Mouse (Mus musculus): ENCODE measurements at regions not wholly inside any gene's neighbourhood (a gene's known extent, or its start where the extent isn't known, plus 50 kb on each side); places are given as distances from the start of the nearest gene placed in this dataset.

DNA sequence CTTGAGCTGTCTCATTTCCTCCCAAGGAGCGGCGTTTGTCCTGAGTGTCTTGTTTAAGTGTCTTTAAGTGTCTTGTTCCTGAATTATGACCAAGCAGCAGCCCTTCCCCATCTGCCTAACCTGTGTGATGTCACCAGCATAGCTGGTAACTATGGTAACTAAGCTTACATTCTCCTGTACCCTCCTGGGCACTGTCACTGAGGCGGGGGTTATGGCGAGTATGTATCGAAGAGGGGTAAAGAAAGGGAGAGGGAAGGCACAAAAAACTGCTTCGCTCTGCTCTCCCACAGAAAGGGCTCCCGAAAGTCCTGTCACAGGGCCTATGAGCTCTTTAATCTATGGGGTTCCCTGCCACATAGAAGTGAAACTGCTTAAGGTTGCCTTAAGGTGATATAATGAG, 89.6 kb downstream of the Ppp4r2 start:
- DNase-seq (ENCODE audit: low read depth, low spot score): no peak

DNA sequence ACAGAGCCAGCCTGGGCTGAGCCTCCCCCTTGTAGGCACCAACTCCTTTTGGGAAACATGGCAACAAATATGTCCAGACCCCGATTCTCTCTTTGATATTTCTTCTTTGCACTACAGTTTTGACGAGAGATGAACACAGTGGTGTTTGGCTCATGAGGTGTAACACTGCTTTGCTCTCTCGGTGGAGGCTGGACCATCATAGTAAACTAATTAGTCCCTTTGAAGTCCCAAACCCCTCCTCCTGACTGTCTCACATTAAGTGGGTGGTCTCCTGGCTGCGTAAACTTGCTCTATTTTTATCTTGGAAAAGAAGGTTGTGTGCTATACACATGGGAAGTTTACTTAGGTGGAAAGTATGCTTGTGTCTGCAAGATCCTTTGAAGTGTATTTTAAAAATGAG, 90.3 kb downstream of the Ppp4r2 start:
- DNase-seq (ENCODE audit: low read depth, low spot score): no peak

DNA sequence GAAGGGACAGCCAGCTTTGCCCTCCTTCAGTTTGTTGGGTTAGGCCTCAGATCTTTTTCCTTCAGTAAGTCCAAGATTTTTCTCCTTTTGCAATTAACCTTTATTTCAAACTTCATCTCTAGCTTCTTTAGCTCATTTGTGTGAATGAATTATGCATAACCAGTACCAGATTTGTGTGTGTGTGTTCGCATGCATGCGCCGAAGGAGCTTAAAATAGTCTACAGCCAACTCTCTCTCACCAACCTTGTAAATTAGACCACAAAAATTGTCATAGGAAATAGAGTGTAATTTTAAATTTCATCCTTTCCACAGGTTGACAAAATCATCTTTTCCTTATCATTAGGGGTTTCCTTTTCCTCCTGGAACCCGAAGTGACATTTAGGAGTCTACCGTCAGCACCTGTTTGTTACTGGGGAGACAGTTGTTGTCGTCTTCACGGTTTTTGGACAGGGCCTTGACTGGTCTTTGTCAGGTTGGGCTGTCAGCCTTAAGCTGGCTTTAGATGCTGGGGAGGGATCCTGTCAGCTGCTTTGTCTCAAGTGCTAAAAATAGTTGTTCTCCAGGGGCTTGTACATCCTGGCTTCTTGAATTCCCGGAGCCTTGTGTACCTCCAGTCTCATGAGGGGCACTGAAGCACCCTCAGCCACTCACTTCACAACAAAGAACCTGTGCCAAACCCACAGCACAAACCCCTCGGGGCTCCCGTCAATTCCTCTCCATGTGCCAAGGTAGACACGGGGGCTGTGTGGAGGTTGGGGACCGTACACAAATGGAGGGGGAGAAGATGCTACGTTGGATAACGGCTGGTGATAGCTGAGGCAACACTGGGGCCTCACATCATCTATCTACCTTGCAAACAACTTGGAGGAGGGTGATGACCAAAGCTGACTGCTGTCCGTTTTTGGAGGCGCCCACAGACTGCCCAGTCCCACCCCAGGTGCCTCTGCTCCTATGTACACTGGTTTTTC, 95.7 kb downstream of the Ppp4r2 start:
- DNase-seq (ENCODE audit: low read depth, low spot score): no peak

DNA sequence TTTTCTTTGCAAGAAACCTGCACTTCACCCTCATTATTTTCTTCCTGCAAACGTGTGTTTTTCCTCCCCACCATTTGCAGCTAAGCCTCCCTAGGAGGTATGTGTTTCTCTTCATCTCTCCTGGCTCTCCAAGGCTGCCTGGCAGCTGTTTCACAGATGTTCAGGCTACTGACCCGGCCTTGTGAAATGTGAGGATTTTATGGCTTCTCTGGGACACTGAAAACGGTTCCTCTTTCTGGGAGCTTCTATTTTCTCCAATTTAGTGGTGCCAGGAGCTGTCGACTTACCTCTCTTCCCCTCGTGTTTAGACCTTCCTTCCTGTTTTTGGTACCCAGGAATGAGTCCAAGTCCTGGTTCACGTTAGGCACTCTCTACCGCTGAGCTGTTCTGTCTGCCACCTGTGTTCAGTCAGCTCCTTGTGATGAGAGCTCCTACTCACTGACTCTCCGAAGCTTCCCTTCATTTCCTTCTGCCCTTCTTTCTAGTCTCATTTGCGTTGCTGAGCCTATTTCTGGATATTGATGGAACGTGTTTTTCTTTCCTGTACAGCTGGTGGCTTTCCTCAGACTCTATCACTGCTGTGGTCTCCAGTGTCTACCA, 96.4 kb downstream of the Ppp4r2 start:
- peak; percentile 82 for DNase-seq (ENCODE audit: low read depth, low spot score)

DNA sequence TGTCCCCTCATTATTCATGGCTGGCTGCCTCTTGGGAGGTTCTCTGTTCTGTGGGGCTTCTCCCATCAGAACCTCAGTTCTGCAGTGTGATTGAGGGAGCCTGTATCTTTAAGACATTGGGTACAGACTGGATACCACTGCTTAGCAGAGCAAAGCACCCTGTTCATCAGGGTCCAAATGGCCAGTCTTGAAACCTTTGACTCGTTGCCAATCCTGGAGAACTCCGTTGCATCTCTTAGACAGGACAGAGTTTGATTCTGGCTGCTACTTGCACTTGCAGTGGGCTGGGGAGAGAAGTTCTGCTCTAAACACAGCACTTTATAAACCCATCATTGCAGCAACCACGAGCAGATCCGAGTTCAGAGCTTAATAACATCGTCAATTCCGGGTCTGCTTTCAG, 97.3 kb downstream of the Ppp4r2 start:
- DNase-seq (ENCODE audit: low read depth, low spot score): no peak

DNA sequence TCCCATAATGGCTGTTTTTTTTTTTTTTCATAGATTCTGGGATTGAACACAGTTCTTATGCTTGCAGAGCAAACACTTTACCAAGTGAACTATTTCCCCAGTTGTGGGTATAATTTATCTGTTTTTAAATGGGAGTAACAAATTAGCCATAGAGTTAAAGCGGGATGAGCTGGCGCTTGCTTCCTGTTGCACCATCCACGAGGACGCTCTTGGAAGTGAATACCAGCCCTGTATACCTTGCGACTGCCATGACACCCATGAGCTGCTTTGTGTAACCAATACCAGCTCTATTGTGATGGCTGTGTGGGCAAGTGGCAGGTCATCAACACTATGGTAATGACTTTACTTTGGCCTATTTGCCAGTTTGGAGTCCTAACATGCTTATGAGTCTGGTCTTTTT, 101.0 kb downstream of the Ppp4r2 start:
- no peak for DNase-seq (ENCODE audit: low read depth, low spot score)

DNA sequence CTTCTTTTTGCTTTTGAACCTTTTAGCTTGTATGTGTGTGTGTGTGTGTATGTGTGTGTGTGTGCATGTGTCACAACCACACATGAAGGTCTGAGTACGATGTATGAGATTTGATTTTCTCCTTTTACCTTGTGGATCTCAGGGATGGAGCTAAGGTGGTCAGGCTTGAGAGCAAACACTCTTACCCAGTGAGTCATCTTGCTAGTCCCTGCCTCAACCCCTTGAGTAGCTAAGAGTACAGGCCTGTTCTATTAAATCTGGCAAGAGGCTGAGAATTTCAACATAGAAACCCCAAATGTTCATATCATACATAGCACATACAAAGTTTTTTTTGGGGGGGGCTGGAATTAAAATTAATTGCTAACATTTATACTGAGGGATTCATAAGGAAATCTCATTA, 104.4 kb downstream of the Ppp4r2 start:
- DNase-seq (ENCODE audit: low read depth, low spot score): no peak

DNA sequence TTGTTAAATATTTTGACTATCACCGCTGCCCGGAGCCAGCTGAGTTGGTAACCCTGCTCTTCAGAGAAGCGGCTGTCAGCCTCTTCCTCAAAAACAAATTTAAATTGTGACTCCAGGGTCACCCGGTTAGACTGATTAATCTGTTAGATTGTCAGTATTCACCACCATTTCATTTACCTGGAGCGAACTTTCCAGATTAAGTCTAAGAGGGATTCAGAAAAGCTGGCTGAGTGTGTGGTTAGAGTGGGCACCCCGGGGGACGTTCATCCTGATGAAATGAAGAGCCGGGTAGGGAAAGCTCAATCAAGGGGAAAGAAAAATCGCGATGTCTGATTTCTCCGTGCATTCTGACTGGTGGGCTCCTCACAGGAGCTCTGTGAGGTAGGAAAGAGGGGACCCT, 105.0 kb downstream of the Ppp4r2 start:
- no peak for DNase-seq (ENCODE audit: low read depth, low spot score)

DNA sequence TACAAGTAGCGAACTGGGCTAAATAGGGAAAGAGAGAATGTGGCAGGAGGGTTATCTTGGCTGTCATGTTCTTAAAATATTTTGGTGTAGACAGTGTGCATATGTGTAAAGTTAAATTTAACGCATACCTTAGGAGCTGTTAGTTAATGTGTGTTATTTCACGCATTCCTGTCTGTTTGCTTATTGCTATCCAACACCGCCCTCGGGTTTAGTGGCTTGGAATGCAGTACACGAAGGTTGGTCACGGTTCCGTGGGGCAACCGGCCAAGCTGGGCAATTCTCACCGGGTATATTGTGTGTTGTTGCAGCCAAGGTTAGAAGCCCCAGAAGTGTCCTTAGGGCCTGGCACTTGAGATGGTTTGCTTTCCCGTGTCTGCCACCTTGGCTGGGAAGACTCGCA, 105.6 kb downstream of the Ppp4r2 start:
- DNase-seq (ENCODE audit: low read depth, low spot score): no peak

DNA sequence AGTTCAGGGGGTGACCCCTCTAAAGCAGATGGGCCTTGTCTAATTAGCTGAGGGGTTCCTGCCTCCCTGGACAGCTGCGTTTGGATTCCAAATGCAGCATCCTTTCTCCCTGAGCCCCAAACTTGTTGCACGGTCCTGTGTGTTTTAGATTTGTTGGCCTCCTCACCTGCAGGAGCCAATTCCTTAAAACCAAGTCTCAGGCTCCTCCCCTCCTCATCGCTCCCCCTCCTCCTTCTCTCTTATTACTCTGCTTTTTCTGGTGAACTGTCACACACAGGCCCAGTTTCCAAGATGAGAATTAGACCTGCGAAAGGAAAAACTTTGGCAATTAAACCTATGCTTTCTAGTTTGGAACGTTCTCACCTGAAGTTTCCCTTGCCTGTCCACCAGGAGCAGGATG, 106.3 kb downstream of the Ppp4r2 start:
- no peak for DNase-seq (ENCODE audit: low read depth, low spot score)

DNA sequence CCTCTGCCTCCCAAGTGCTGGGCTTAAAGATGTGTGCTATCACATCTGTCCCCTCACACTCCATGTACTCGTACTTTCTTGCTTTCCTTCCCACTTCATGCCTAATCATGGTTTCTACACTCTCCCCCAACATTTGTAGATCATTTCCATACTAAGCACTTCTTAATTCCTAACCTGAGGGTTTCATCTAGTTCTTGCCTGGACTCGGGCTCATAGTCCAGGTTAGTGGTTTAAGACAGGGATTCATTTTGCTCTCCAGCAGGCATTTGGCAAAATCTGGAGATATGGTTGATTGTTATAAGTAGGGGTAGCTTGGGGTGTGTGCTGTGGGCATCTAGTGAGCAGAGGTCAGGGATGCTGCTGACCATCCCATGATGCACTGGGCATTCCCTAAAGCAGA, 108.3 kb downstream of the Ppp4r2 start:
- no peak for DNase-seq (ENCODE audit: low read depth, low spot score)

DNA sequence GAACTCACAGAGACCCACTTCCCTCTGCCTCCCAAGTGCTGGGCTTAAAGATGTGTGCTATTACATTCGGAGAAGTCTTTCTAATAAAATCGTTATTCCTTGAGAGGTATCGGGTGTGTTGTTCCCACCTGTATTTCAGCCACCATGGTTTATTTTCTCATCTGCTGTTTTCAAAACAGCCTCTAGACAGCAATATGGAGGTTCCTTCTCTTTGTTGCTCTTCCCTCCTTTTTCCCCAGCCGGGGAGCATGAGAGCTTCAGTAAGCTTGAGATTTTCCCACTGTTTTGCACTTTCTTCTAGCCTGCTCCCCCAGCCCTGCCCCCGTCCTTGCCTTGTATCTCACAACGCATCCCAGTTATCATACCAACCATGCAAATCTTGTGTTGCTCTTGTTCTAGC, 109.5 kb downstream of the Ppp4r2 start:
- DNase-seq (ENCODE audit: low read depth, low spot score): no peak

DNA sequence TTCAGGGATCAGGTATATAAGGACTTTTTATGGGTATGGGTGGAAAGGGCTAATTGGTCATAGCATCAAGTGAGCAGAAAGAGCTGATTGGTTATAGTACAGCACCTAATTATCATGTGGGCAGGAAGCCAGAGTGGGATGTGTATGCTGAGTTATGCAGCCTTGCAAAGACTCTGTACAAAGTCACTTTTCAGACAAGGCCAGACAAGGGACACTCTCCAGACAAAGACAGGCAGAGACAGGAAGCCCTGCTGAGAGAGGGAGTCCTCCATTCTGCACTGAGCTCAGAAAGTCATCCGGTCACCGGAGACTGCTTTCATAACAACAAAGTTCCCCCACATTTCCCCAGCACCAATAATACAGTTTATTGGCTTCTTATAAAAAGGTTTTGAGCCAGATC, 112.4 kb downstream of the Ppp4r2 start:
- DNase-seq (ENCODE audit: low read depth, low spot score): no peak

DNA sequence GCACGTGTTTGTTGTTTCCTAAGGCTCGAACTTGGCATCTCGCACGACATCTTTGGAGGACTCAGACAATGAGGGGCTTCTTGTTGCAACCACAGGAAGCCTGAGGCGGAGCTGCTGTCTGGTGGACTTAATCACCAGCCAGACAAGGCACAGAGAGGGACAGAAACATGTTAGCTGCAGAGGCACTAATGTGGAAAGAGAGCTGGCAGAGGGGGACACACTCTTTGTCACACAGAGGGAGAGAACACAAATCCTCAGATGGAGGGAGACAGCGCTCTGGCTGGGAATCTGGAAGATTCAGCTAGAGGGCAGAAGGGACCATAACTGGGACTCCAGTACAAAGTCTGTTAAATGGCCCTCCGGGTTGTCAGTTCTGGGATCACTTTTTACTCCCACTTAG, 114.9 kb downstream of the Ppp4r2 start:
- no peak for DNase-seq (ENCODE audit: low read depth, low spot score)

DNA sequence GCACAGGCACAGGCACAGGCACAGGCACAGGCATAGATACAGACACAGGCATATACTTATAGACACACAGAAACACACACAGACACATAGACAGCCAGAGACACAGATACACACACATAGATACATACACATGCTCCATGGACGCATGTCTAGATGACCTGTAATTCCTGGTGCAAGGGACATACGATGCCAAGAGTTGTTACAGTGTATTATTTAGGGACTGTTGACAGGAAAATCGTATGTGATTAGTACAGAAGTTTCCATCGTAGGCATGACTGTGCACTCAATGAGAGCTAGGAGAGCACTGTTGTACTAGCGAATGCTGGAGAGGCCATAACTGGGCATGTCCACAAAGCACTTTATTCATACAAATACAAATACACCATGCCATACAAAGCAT, 118.2 kb downstream of the Ppp4r2 start:
- no peak for DNase-seq (ENCODE audit: low read depth, low spot score)

DNA sequence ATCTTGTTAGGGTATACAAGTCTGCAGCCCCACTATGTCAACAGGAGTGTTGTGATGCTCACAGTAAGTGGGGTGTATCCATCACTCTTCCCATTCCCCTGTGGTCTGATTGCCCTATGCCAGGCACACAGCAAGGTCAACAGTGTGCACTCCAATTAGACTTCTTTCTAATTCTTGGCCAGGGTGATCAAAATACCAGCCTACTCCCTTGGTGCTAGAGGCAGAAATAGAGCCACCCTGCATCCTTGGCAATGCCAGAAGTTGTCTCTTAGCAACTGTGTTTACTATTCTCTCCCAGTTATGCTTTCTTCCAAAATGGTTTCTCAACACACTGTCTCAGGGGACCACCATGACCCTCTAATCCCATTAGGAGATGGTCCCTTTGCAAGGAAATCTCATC, 119.0 kb downstream of the Ppp4r2 start:
- DNase-seq (ENCODE audit: low read depth, low spot score): no peak

DNA sequence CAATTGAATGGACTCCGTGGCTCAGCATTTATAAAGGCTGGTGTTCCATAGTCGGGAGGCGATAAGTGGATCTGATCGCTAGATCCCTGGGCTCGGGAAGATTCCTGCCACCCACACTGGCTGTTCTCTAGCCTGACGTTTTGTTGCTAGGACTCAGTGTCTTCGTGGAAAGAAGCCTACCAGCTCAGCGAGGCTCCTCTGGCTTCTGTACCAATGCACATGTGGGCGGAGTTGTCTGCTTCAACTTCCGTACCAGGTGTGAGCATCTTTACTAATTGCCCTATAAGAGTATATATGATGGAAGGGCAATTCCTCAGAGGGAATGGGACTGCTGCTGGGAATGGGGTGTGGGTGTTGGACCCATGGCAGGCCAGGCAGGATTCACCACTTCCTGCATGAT, 121.1 kb downstream of the Ppp4r2 start:
- no peak for DNase-seq (ENCODE audit: low read depth, low spot score)

DNA sequence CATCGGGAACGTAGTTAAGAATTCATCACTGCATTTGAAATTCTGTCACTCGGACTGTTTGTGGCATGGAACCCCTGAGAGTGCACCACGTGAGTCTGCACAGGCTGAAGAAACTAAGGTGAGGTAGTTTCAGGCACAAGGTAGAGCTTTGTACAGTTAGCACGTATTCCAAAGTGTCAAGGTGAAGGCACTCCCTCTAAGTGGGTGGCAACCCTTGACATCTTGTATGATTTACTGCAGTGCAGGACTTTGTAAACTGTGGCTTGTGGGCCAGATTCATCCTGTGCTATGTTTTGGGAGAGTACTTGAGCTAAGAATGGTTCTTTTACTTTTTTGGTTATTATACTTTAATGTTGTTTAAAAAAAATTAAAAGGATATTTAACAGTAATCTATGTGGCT, 133.1 kb downstream of the Ppp4r2 start:
- no peak for DNase-seq (ENCODE audit: low read depth, low spot score)

DNA sequence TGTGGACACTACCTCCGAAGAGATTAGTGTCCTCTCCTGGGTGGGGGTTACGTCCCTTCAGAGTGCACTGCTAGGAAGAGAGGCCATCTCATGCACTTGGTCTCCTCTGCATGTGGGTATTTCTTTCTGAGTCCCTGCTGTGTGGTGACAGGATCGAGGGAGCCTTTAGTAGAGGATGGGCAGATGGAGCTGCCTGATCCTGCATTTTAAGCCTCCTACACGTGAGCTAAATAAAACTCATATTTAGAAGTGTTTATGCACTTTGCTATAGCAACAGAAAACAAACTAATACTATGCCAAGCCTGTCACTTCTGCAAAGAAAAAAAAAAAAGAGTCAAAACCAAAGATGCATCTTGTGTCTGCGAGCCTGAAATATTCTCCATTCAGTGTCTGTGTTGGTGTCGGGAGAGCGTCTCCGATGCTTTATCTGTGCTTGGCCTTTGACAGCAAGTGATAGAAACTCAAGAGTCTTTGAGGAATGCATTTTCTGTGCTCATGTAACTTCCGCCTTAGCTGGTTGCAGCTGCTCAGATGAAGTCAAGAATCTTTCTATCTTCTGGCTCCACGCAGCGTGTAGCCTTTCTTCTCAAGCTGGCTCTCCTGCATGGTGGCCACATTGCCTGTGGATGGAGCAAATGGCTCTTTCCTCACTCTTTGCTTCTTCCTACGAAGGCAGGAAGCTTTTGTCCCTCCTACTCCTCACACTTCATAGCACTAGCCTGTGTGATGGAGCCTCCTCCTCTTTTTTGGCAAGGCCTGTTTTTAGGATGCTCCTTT, 134.8 kb downstream of the Ppp4r2 start:
- DNase-seq (ENCODE audit: low read depth, low spot score): no peak

DNA sequence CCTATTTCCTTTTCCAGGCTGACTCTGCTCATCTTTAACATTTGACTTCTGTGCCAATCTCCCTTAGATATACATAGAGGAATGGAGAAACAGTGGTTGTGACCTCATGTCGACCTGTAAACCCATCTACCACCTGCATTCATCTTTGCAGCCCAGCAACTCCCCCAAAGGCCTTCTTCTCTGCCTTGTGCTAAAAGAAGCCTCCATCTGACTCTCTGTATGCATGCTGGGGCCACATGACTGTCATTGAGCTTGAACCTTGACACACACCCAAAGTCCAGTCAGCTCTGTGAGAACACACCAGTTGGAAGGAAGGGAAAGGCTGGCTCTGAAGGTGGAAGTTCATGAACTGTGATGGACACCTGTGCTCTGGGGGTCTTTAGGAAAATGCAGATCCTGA, 135.5 kb downstream of the Ppp4r2 start:
- no peak for DNase-seq (ENCODE audit: low read depth, low spot score)

DNA sequence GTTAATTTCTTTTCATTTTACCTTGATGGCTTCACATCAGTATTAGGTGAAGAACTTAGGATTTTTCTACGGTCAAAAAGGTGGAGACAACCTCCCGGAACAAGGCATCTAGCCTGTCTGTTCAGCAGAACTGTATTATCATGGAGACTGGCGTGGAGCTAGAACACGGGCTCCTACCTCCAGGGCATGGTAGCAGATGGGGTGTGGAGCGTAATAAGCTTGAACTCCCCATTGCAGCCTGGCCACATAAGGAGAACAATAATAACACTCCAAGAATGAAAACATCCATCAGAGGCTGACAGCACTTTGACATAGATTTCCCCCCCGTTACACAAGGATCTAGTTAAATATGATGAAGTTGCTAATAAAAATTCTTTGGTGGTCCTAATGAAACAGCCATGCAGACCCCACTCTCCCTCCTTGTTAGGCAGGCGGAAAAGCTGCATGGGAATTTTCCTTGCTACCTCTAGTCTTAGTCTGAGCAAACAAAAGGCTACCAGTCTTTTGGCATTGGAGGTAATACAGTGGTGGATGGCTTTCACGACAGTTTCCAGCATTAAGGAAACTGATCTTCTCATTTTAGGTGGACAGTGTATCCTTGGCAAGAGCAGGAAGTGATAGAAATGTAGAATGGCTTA, 137.5 kb downstream of the Ppp4r2 start:
- no peak for DNase-seq (ENCODE audit: low read depth, low spot score)

DNA sequence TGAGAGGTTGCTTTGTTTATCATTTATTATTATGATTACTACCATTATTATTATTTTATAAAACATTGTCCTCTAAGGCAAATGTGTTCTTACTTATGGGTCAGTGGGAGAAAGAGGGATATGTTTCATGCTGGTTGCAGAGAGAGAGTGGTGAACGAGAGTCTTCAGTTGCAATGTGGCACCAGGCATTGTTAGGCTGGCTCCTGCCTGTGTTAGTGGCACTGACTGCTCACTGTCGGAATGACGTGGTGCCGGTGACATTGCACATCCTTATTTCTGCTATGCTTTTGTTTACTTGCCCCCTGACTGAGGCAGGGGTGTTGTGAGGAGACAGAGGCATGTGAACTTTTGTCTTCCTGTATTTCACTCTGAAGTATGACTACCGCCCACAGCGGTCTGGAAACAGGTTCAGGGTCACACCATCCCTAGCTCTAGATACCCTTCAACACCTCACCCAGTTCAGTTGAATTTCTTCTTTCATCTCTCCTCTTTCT, 138.1 kb downstream of the Ppp4r2 start:
- no peak for DNase-seq (ENCODE audit: low read depth, low spot score)

All from forelimb bud, embryonic 11.5 days (tissue).